Mouse (Mus musculus) bone marrow macrophage, adult 2 months (primary cell): ENCODE measurements around the gene Ube2e1.

Source experiments
- CTCF ChIP-seq: IDR thresholded peaks from 2 replicates; pipeline ENCODE4 v1.5.1; 2012; ENCODE audit warnings: low read depth, mild to moderate bottlenecking, low read length, moderate library complexity
- POLR2A ChIP-seq: IDR thresholded peaks from 2 replicates; pipeline ENCODE4 v1.6.1; 2012; ENCODE audit warnings: mild to moderate bottlenecking, low read depth, low read length, borderline replicate concordance

DNA sequence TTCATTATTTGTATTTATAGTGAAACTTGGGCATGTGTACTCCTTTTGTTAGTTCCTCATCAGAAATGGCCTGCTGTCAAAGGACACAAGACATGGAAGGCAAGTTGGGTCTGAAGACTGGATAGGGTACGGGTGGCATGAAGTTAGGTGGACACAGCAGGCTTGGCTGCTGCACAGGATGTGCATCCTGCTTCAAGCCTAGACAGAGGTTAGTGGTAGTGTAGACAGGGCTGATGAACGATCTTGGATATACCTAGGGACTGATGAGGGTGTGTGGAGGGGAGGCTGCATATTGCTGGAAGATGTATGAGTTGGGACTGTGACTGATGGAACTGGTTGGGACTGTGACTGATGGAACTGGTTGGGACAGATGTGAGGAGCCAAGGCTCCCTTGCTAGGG, 32.8 kb downstream of the Ube2e1 start:
- no peak for TF ChIP-seq POLR2A
- no peak for TF ChIP-seq CTCF
